Mouse (Mus musculus): ENCODE data around the gene Plac1. TPM values are rescaled to one million over a fixed set of nuclear protein-coding genes. Genes with fewer than 3 reads are reported as not detected.

Plac1 gene
- total RNA-seq, 1 experiment from 2014 or later: not detected

DNA sequence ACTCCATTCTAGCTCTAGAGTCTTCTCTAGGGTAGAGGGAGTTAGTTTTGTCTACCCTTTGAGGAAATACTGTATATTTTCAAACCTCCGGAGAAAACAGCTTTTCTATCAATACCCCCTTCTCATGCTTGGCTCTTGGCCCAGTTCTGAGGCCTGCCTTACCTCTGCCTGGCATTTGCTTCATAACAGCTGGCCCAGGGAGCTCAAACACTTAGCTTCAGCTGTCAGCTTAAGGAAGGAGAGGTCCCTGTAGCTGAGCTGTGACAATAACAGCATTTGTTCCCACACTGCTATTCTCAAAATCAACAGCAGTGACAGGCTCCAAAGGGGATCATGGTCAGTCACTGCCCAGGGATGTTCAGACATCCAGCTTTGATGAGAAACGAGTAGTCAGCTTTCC lies 138.7 kb downstream of the Plac1 start:
- DNase-seq: no peak

DNA sequence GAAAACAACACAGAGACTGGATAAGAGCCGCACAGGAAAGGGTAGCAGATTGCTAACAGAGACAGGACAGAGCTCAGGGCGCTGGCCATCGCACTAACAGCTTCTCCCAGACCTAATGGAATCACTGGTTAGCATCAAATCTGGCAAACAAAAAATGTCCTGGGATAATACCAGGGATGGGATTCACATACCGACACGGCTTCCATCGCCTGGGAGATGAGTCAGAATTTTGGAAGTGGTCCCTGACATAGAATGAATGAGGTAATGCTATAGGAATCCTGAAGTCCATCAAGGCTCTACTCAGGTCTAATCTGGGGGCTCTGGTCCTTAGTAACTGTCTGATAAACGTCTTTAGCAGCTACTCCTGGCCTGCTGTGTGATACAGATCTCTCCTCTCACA lies 140.0 kb downstream of the Plac1 start:
- no peak for DNase-seq

DNA sequence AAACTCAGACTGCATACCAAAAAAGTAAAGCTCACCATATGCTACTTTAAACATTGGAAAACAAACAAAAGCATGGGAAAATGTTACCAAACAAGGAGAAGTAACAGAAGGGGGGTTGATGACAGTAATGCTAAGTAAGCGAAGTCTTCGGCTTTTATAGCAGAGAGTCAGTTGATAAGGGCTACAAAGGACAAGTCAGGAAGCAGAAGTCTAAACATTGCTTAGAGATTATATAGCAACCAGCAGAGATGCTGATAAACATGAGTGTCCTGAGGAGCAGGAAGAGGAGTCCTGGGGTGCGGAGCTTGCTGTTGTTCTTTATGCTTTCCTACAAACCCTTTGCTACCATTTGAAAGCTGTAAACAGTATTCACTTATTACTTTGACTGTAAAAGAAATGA lies 140.6 kb downstream of the Plac1 start:
- no peak for DNase-seq

DNA sequence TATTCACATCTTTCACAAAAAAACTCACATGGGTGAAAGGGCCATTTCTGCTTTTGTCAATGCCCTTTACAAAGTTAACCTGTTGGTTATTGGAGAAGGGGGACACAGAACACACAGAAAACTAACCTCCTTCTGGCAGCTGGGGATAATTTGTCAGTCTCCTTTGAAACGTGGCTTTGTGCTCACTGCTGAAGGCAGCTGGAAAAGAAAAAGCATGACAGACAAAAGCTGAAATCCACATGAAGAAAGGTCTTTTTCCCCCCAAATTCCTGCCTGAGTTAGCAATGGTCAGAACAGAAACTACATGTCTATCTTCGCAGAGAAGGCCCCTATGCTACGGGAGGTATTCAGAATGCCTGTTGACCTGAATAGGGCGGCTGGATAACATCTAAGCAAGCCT lies 141.6 kb downstream of the Plac1 start:
- no peak for DNase-seq

- no peak for DNase-seq
These were observed 142.1 kb downstream of the Plac1 start for GRCm38 (mm10) chrX:53097786-53098185.

GRCm38 (mm10) chrX:53093381-53093780 lies 146.5 kb downstream of the Plac1 start:
- no peak for DNase-seq

- DNase-seq: no peak
These were observed 151.1 kb downstream of the Plac1 start for GRCm38 (mm10) chrX:53088663-53089292.

GRCm38 (mm10) chrX:53087202-53087601 lies 152.7 kb downstream of the Plac1 start:
- no peak for DNase-seq

GRCm38 (mm10) chrX:53085559-53085958 lies 154.4 kb downstream of the Plac1 start:
- no peak for DNase-seq

- no peak for DNase-seq
These were observed 175.5 kb downstream of the Plac1 start for GRCm38 (mm10) chrX:53064406-53064805.

DNA sequence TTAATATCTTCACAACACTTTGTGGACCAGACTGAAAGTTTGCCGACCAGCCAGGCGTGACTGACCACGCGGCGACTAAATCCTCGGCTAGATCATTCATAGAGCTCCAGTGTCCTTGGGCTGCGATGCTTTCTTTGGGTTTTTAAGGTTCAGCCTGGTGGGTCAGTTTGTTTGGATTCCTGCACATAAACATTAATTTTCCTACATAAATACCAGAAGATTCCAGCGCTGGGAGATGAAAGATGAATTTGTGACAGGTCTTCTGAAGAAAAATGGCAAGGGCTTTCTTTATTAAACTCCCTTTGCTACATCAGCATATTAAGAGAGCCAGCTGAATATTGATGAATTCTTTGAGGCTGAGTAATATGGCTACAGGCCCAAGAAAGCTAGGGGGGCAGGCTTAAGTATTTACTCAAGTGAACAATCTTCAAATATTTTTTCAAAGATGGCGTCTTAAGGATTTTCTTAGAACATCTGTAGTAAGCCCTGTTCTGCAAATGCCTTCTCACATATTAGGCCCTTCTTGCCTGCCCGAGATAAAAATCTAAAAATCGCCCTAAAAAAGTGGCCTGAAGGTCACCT lies 180.4 kb downstream of the Plac1 start:
- peak; percentile 10 for DNase-seq

DNA sequence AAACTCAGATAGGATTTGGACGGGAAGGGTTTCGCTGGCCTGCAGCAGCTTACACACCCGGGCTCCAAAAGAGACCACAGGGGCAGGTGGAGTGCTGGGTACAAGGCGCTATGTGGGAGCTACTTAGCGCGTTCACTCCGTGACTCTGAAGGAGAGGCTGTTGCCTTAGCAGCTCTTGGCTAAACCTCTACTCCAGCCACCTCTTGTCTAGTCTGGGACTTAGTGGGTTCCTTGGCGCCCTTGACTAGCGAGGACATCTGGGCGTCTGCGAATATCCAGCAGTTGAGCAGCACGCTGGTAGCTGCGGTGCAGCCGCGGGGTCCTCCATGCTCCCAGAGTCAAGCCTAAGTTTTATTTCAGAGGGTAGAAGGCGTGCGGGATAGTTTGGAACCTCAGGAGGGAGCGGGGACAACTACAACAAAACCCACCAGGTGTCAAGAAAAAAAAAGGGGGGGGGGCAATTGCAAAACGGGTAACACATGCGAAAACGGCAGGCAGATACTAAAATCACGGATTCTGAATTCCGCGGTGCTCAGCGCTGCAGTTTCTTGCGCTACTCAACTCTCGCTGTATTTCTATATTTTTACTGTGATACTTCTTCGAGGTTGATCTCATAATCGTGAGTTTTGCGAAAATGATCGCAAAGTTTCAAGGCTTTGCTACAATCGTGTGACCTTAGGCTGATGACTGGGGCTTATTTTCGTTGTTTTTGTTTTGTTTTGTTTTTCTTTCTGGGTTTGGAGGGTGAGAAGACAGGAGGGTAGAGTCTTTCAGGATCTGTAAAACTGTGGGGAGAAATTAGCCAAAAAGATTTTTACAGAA lies 181.2 kb downstream of the Plac1 start:
- peak; percentile 42 for DNase-seq

DNA sequence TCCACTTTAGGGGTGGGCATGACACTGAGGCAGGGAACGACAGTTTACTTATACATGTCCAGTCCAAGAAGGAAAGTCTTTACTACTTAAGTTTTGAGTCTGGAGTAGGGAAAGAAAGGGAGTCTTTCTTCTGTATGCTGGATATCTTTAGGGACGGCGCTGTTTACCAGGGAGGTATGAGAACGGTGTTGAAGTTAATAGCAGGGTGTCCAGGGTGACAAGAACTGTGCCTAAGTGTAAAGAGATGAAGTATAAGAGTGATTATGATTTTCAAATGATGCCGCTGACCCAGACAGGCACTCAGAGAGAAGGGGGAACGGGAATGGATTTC lies 182.2 kb downstream of the Plac1 start:
- peak; percentile 4 for DNase-seq

DNA sequence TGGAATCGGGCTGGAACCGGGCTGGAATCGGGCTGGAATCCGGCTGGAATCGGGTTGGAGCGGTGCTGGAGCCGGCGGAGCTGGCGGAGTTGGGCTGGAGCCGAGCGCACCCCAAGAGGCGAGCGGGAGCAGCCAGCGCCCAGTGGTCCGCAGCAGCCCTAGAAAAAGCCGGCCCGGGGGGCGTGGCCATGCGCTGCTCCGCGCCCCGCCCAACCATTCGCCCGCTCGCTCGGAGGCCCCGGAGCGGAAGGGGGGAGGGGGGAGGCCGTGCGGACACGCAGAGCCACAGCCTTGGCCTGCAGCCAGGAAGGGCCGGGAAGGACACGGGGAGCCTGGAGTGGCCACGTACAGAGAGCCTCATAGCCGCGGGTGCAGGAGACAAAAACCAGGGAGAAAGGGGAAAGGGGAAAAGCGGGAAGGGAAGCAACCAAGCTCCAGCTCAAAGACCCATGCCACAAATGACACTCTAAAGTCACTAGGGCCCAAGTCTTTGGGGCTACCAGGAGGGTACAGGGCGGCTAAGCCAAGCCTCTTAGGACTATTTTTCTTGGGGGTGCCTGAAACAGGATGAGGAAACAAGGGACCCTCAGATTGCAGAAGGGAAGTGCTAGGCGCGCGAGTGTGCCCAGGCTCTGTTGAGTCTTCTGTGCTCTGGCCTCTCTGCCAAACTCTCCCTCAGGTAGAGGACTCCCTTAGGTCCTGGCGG lies 182.7 kb downstream of the Plac1 start:
- peak; percentile 97 for DNase-seq

GRCm38 (mm10) chrX:53056627-53057026 lies 183.3 kb downstream of the Plac1 start:
- peak; percentile 68 for DNase-seq

GRCm38 (mm10) chrX:53055771-53056170 lies 184.1 kb downstream of the Plac1 start:
- DNase-seq: peak; percentile 58

- DNase-seq: no peak
These were observed 186.0 kb downstream of the Plac1 start for GRCm38 (mm10) chrX:53053885-53054284.

DNA sequence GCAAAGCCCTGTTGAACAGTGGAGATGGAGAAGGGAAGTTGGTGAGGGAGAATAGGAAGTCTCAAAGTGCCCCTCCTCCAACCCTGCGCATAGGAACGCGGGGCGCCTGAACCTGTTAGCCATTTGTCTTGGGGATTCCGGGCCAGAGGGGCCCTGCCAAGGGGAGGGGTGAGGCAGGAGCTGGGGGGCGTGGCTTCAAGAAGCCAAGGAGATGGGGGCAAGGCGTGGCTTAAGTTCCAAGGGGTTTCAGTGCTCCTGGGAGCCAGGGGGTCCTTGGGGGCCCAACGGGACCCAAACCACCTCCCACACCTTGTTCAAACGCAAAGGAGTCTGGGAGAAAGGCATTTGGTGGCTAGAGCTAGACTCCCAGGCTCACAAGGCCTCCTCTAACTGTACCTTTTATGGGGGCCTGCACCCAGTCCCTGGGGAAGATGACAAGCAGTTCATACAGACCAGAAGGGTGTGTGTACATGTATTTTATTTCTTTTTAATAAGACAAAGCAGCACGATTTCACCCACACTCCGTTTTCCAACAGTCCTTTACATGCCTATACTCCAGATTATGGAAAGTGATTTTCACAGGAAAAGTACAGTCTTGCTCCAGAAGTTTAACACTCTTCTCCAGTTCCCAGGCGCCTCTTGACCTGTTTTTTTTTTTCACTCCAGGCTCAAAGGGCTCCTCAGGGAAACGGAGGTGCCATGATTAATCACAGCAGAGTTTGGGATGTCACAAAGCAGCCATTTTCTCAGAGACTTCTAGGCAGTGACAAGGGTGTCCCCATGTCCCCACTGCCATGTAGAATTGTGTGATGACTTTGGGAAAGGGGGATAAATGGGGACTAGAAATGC lies 187.0 kb downstream of the Plac1 start:
- peak; percentile 74 for DNase-seq

- DNase-seq: no peak
These were observed 189.6 kb downstream of the Plac1 start for GRCm38 (mm10) chrX:53050353-53050752.

- DNase-seq: no peak
These were observed 190.7 kb downstream of the Plac1 start for GRCm38 (mm10) chrX:53049196-53049595.

GRCm38 (mm10) chrX:53046911-53047310 lies 193.0 kb downstream of the Plac1 start:
- no peak for DNase-seq

- no peak for DNase-seq
These were observed 193.9 kb downstream of the Plac1 start for GRCm38 (mm10) chrX:53046033-53046432.

Data from adrenal gland, postnatal 14 days (tissue).